Mouse (Mus musculus) urinary bladder, postnatal 0 days (tissue): Measurements from ENCODE around the gene Mucl1. TPM values are rescaled to one million over a fixed set of nuclear protein-coding genes. Genes with fewer than 3 reads are reported as not detected.

Experiments
- polyA plus RNA-seq: library from polyadenylated mRNA; unstranded; fragments of >200 nt; fragmentation: Nextera tagmentation; extraction: Ambion mirVana; gene quantifications from 2 replicates; pipeline ENCODE4 v1.2.1, GENCODE M21; 2015

Gene Mucl1
- polyA plus RNA-seq: not detected in 2 replicates

DNA sequence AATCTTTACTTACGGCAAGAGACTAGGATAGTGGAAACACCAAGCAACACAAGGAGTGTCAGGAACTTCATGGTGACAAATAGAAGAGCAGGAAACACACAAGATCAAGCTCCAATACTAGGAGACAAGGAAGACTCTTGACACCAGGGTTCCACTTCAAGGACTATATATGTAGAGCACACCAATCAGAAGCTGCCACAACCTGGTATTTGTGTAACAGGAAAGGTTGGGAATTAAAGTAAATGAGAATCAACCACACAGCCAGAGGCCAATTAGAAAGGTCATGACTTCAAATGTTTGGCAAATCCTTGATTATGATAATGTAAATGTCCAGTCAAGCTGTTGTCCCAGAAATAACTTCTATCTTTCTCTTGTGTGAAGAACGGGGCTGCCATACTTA lies at the start of gene Mucl1:
Gene Mucl1, minus strand, starts transcription at position 101 of the 400 bp plus-strand sequence.

Other genes starting within 250 kb of the Mucl1 start
- gene Ppp1r1a, start 217.5 kb downstream of the Mucl1 start, polyA plus RNA-seq: 26.6 and 29.1 TPM in 2 replicates
- gene Glycam1, start 190.4 kb downstream of the Mucl1 start, polyA plus RNA-seq: not detected in 2 replicates
- gene Mucl2, start 143.8 kb upstream of the Mucl1 start, polyA plus RNA-seq: not detected in 2 replicates